Mouse (Mus musculus) embryonic facial prominence, embryonic 11.5 days (tissue): ENCODE measurements around the gene Gm7358. TPM values are rescaled to one million over a fixed set of nuclear protein-coding genes. Genes with fewer than 3 reads are reported as not detected.
"Not testable (repeated sequence)": the region's sequence is repeated elsewhere in the genome, so short reads cannot be mapped to it uniquely, and the experiment has no call there.

Source experiments
- ATAC-seq: fragments of 200-750 bp; cut with Nextera tagmentation; replicated peaks from 2 replicates; pipeline ENCODE4 v1.8.0; 2017; ENCODE audit warnings: low read depth; ENCODE audit not compliant: insufficient number of reproducible peaks, low FRiP score, low TSS enrichment
- DNase-seq: peaks from one replicate; pipeline ENCODE4 v3.0.0-alpha.2; 2015; ENCODE audit warnings: low spot score
- H3K27ac ChIP-seq: fragments of 300-500 bp; sonication (generic); replicated peaks from 2 replicates; pipeline ENCODE4 v1.5.1; 2014; ENCODE audit warnings: mild to moderate bottlenecking, low read depth, low read length, control low read depth
- H3K27me3 ChIP-seq: fragments of 300-500 bp; sonication (generic); 2 replicates; pipeline ENCODE4 v1.6.1; 2014; ENCODE audit warnings: mild to moderate bottlenecking, low read length, moderate library complexity, mixed read lengths; ENCODE audit not compliant: control insufficient read depth, insufficient read depth
- H3K36me3 ChIP-seq: fragments of 300-500 bp; sonication (generic); replicated peaks from 2 replicates; pipeline ENCODE4 v1.6.1; 2014; ENCODE audit warnings: low read depth, mild to moderate bottlenecking, low read length, moderate library complexity, mixed read lengths; ENCODE audit not compliant: control insufficient read depth, insufficient read depth
- H3K4me1 ChIP-seq: fragments of 300-500 bp; sonication (generic); 2 replicates; pipeline ENCODE4 v1.6.1; 2014; ENCODE audit warnings: low read length, mixed read lengths; ENCODE audit not compliant: control insufficient read depth, insufficient read depth
- H3K4me2 ChIP-seq: fragments of 300-500 bp; sonication (generic); 2 replicates; pipeline ENCODE4 v1.6.1; 2014; ENCODE audit warnings: low read depth, mild to moderate bottlenecking, control low read depth, low read length, moderate library complexity
- H3K4me3 ChIP-seq: fragments of 300-500 bp; sonication (generic); 2 replicates; pipeline ENCODE4 v1.5.1; 2014; ENCODE audit warnings: low read depth, low read length, control low read depth
- H3K9ac ChIP-seq: fragments of 300-500 bp; sonication (generic); replicated peaks from 2 replicates; pipeline ENCODE4 v1.6.1; 2014; ENCODE audit warnings: mild to moderate bottlenecking, control low read depth, low read length
- H3K9me3 ChIP-seq: fragments of 300-500 bp; sonication (generic); replicated peaks from 2 replicates; pipeline ENCODE4 v1.6.1; 2016; ENCODE audit warnings: mild to moderate bottlenecking, low read length, inconsistent platforms, mixed read lengths; ENCODE audit not compliant: control insufficient read depth
- WGBS: fragments of 180-500 bp; shearing (Covaris S2); extraction: QIAGEN DNeasy Blood & Tissue Kit; methylation state at CpG from one replicate; pipeline ENCODE4 v1.1.7; 2014; 5-methylcytosine and 5-hydroxymethylcytosine counted together
- polyA plus RNA-seq: library from polyadenylated mRNA; unstranded; fragments of >200 nt; fragmentation: Nextera tagmentation; extraction: Ambion mirVana; gene quantifications from 2 replicates; pipeline ENCODE4 v1.2.1, GENCODE M21; 2014

Gm7358 gene
- polyA plus RNA-seq, 1 experiment from 2014 or later, result not detected

DNA sequence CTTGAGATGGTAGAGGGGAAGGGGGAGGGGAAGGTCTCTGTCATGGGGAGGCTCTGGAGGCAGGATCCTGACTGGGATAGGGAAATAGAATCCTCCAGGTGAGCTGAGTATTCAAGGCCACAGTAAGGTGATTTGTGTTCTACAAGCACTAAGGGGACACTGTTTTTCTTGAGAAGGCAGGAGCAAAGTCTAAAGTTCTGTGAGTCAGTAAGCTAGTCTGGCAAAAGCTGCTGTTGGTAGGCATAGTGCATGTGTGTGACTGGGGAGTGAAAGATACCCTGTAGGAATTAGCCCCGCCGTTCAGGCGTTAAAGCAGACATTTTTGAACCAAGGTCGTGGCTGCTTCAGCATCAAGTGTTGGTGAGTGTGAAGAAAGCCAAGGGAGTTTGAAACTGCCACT, 23.2 kb downstream of the Gm7358 start:
- not testable (repeated sequence) for H3K27me3 ChIP-seq, ATAC-seq, DNase-seq, H3K4me2 ChIP-seq, H3K9me3 ChIP-seq, H3K4me1 ChIP-seq, H3K4me3 ChIP-seq, H3K27ac ChIP-seq, H3K36me3 ChIP-seq, H3K9ac ChIP-seq
- 86% methylated on average over 4 of the region's 4 CpGs for WGBS

Other genes starting within 250 kb of the Gm7358 start
- gene Gm7168, start 111.2 kb downstream of the Gm7358 start, polyA plus RNA-seq, result not detected in 2 replicates
- not detected in 2 replicates for gene Gm7356, start 55.8 kb downstream of the Gm7358 start, polyA plus RNA-seq
- gene Dact2, start 144.8 kb upstream of the Gm7358 start, polyA plus RNA-seq, result 1.1 TPM in 2 replicates
- 40.8 and 45.0 TPM in 2 replicates for gene Smoc2, start 220.0 kb upstream of the Gm7358 start, polyA plus RNA-seq